Mouse (Mus musculus) intestine, postnatal 0 days (tissue): ENCODE results near the gene Suco. TPM values are rescaled to one million over a fixed set of nuclear protein-coding genes. Genes with fewer than 3 reads are reported as not detected.

Experiments
- ATAC-seq: fragments of 200-750 bp; cut with Nextera tagmentation; 2 replicates; pipeline ENCODE4 v1.8.0; 2017; ENCODE audit warnings: mild to moderate bottlenecking, moderate TSS enrichment, moderate library complexity
- H3K27ac ChIP-seq: fragments of 300-500 bp; sonication (generic); 2 replicates; pipeline ENCODE4 v1.5.1; 2014; ENCODE audit warnings: mild to moderate bottlenecking, low read depth, low read length, moderate library complexity
- H3K27me3 ChIP-seq: fragments of 300-500 bp; sonication (generic); replicated peaks from 2 replicates; pipeline ENCODE4 v1.6.1; 2014; ENCODE audit warnings: low read length, mixed read lengths; ENCODE audit not compliant: control insufficient read depth, insufficient read depth
- H3K36me3 ChIP-seq: fragments of 300-500 bp; sonication (generic); 2 replicates; pipeline ENCODE4 v1.6.1; 2014; ENCODE audit warnings: mild to moderate bottlenecking, moderate library complexity; ENCODE audit not compliant: control insufficient read depth, insufficient read depth
- H3K4me1 ChIP-seq: fragments of 300-500 bp; sonication (generic); replicated peaks from 2 replicates; pipeline ENCODE4 v1.6.1; 2014; ENCODE audit warnings: antibody characterized with exemption, low read length, mixed read lengths; ENCODE audit not compliant: control insufficient read depth, insufficient read depth
- H3K4me2 ChIP-seq: fragments of 300-500 bp; sonication (generic); replicated peaks from 2 replicates; pipeline ENCODE4 v1.6.1; 2014; ENCODE audit warnings: low read depth, mild to moderate bottlenecking, moderate library complexity
- H3K4me3 ChIP-seq: fragments of 300-500 bp; sonication (generic); 2 replicates; pipeline ENCODE4 v1.5.1; 2014; ENCODE audit warnings: low read depth, low read length
- H3K9ac ChIP-seq: fragments of 300-500 bp; sonication (generic); 2 replicates; pipeline ENCODE4 v1.6.1; 2014; ENCODE audit warnings: mild to moderate bottlenecking, low read depth, low read length
- H3K9me3 ChIP-seq: fragments of 300-500 bp; sonication (generic); 2 replicates; pipeline ENCODE4 v1.6.1; 2016; ENCODE audit warnings: mixed run types; ENCODE audit not compliant: control insufficient read depth
- CTCF ChIP-seq: sonication (generic); IDR thresholded peaks from 2 replicates; pipeline ENCODE4 v1.5.1; 2016; ENCODE audit warnings: low read depth, mild to moderate bottlenecking, control low read depth, antibody characterized with exemption, moderate library complexity
- WGBS: fragments of 180-500 bp; shearing (Covaris S2); extraction: QIAGEN DNeasy Blood & Tissue Kit; methylation state at CpG from one replicate; pipeline ENCODE4 v1.1.7; 2014; 5-methylcytosine and 5-hydroxymethylcytosine counted together
- polyA plus RNA-seq: library from polyadenylated mRNA; unstranded; fragments of >200 nt; fragmentation: Nextera tagmentation; extraction: Ambion mirVana; gene quantifications from 2 replicates; pipeline ENCODE4 v1.2.1, GENCODE M21; 2015

The Suco gene
- polyA plus RNA-seq, 1 experiment from 2014 or later: 43.1 TPM

GRCm38 (mm10) chr1:161826677-161827076, 49.8 kb downstream of the Suco start:
- WGBS: 96% methylated on average over 2 of the region's 2 CpGs
- Histone ChIP-seq H3K9me3 (no peaks in the 10 kb centered on the region), H3K9ac (no peak overlapping the region), H3K4me3 (no peak overlapping the region), H3K27me3 (no peaks in the 10 kb centered on the region), H3K4me2 (no peak overlapping the region), H3K27ac (no peak overlapping the region), H3K36me3 (peaks cover 21% of the 10 kb centered on the region), H3K4me1 (no peaks in the 10 kb centered on the region)
- no peak for TF ChIP-seq CTCF
- ATAC-seq: no peak

GRCm38 (mm10) chr1:161809428-161809827, 67.1 kb downstream of the Suco start:
- Histone ChIP-seq H3K4me2 (no peak overlapping the region), H3K9me3 (no peaks in the 10 kb centered on the region)

GRCm38 (mm10) chr1:161808980-161809379, 67.5 kb downstream of the Suco start:
- TF ChIP-seq CTCF: no peak
- 34% methylated on average over 6 of the region's 6 CpGs for WGBS
- H3K4me2 ChIP-seq: no peak overlapping the region
- no peak overlapping the region for H3K9ac ChIP-seq
- H3K4me3 ChIP-seq: no peak overlapping the region
- no peak overlapping the region for H3K27ac ChIP-seq
- H3K9me3 ChIP-seq: no peaks in the 10 kb centered on the region
- H3K36me3 ChIP-seq: no peaks in the 10 kb centered on the region
- ATAC-seq: peak; percentile 49; the same call in 1 of the 2 replicates
- no peaks in the 10 kb centered on the region for H3K4me1 ChIP-seq
- no peaks in the 10 kb centered on the region for H3K27me3 ChIP-seq

More at GRCm38 (mm10) chr1:161809428-161809827, 67.1 kb downstream of the Suco start:
- no peak for TF ChIP-seq CTCF
- H3K27me3 ChIP-seq: no peaks in the 10 kb centered on the region
- no peaks in the 10 kb centered on the region for H3K36me3 ChIP-seq
- H3K4me1 ChIP-seq: no peaks in the 10 kb centered on the region
- H3K27ac ChIP-seq: no peak overlapping the region
- no peak overlapping the region for H3K4me3 ChIP-seq
- H3K9ac ChIP-seq: no peak overlapping the region
- WGBS: 81% methylated on average over 5 of the region's 5 CpGs
- ATAC-seq: no peak

- Histone ChIP-seq H3K4me2 (no peak overlapping the region), H3K36me3 (no peaks in the 10 kb centered on the region), H3K27me3 (no peaks in the 10 kb centered on the region), H3K4me1 (no peaks in the 10 kb centered on the region), H3K9ac (no peak overlapping the region), H3K9me3 (no peaks in the 10 kb centered on the region), H3K4me3 (no peak overlapping the region), H3K27ac (no peak overlapping the region)
- TF ChIP-seq CTCF: no peak
- 82% methylated on average over 8 of the region's 8 CpGs for WGBS
- no peak for ATAC-seq
Measured at GRCm38 (mm10) chr1:161804541-161804971, 71.9 kb downstream of the Suco start.

GRCm38 (mm10) chr1:161801321-161801720, 75.2 kb downstream of the Suco start:
- Histone ChIP-seq H3K36me3 (no peaks in the 10 kb centered on the region), H3K9ac (no peak overlapping the region), H3K4me1 (no peaks in the 10 kb centered on the region), H3K9me3 (no peaks in the 10 kb centered on the region), H3K27me3 (no peaks in the 10 kb centered on the region), H3K4me3 (no peak overlapping the region), H3K4me2 (no peak overlapping the region), H3K27ac (no peak overlapping the region)
- no peak for TF ChIP-seq CTCF
- no peak for ATAC-seq
- 82% methylated on average over 2 of the region's 2 CpGs for WGBS

- TF ChIP-seq CTCF: no peak
- no peak for ATAC-seq
- no peaks in the 10 kb centered on the region for H3K4me1 ChIP-seq
Measured at GRCm38 (mm10) chr1:161800256-161800655, 76.2 kb downstream of the Suco start.

GRCm38 (mm10) chr1:161799791-161800190, 76.7 kb downstream of the Suco start:
- Histone ChIP-seq H3K4me3 (no peak overlapping the region), H3K27ac (no peak overlapping the region), H3K4me1 (no peaks in the 10 kb centered on the region), H3K27me3 (no peaks in the 10 kb centered on the region), H3K36me3 (no peaks in the 10 kb centered on the region), H3K9me3 (no peaks in the 10 kb centered on the region), H3K9ac (no peak overlapping the region), H3K4me2 (no peak overlapping the region)
- no peak for ATAC-seq
- TF ChIP-seq CTCF: no peak

More at GRCm38 (mm10) chr1:161800256-161800655, 76.2 kb downstream of the Suco start:
- H3K4me3 ChIP-seq: no peak overlapping the region
- no peak overlapping the region for H3K27ac ChIP-seq
- H3K36me3 ChIP-seq: no peaks in the 10 kb centered on the region
- no peaks in the 10 kb centered on the region for H3K27me3 ChIP-seq
- H3K9ac ChIP-seq: no peak overlapping the region
- no peaks in the 10 kb centered on the region for H3K9me3 ChIP-seq
- H3K4me2 ChIP-seq: no peak overlapping the region
